Mouse (Mus musculus) midbrain, embryonic 16.5 days (tissue): ENCODE results near the gene Gmds. TPM values are rescaled to one million over a fixed set of nuclear protein-coding genes. Genes with fewer than 3 reads are reported as not detected.

ENCODE experiments used
- ATAC-seq: fragments of 200-750 bp; cut with Nextera tagmentation; 2 replicates; pipeline ENCODE4 v1.8.0; 2017; ENCODE audit warnings: moderate TSS enrichment
- H3K27ac ChIP-seq: fragments of 300-500 bp; sonication (generic); 2 replicates; pipeline ENCODE4 v1.5.1; 2014; ENCODE audit warnings: mild to moderate bottlenecking, low read length, mixed read lengths
- H3K27me3 ChIP-seq: fragments of 300-500 bp; sonication (generic); 2 replicates; pipeline ENCODE4 v1.6.1; 2014; ENCODE audit warnings: low read depth, low read length, mixed read lengths; ENCODE audit not compliant: control insufficient read depth, insufficient read depth
- H3K36me3 ChIP-seq: fragments of 300-500 bp; sonication (generic); 2 replicates; pipeline ENCODE4 v1.6.1; 2014; ENCODE audit warnings: mild to moderate bottlenecking, low read length, moderate library complexity, mixed read lengths; ENCODE audit not compliant: control insufficient read depth, insufficient read depth
- H3K4me1 ChIP-seq: fragments of 300-500 bp; sonication (generic); 2 replicates; pipeline ENCODE4 v1.6.1; 2014; ENCODE audit warnings: mild to moderate bottlenecking, low read length, mixed read lengths; ENCODE audit not compliant: control insufficient read depth, insufficient read depth
- H3K4me2 ChIP-seq: fragments of 300-500 bp; sonication (generic); 2 replicates; pipeline ENCODE4 v1.6.1; 2014; ENCODE audit warnings: mild to moderate bottlenecking, low read length, mixed read lengths
- H3K4me3 ChIP-seq: fragments of 300-500 bp; sonication (generic); 2 replicates; pipeline ENCODE4 v1.5.1; 2014; ENCODE audit warnings: low read depth, mild to moderate bottlenecking, low read length, moderate library complexity, mixed read lengths
- H3K9ac ChIP-seq: fragments of 300-500 bp; sonication (generic); 2 replicates; pipeline ENCODE4 v1.6.1; 2014; ENCODE audit warnings: low read depth, low read length, mixed read lengths
- H3K9me3 ChIP-seq: fragments of 300-500 bp; sonication (generic); replicated peaks from 2 replicates; pipeline ENCODE4 v1.6.1; 2014; ENCODE audit warnings: mild to moderate bottlenecking, low read length, mixed read lengths; ENCODE audit not compliant: control insufficient read depth, poor library complexity, severe bottlenecking
- WGBS: fragments of 180-500 bp; shearing (Covaris S2); extraction: QIAGEN DNeasy Blood & Tissue Kit; methylation state at CpG from one replicate; pipeline ENCODE4 v1.1.7; 2014; 5-methylcytosine and 5-hydroxymethylcytosine counted together
- polyA plus RNA-seq: library from polyadenylated mRNA; unstranded; fragments of >200 nt; fragmentation: Nextera tagmentation; extraction: Ambion mirVana; gene quantifications from 2 replicates; pipeline ENCODE4 v1.2.1, GENCODE M21; 2015

The Gmds gene
- polyA plus RNA-seq, 1 experiment from 2014 or later = 34.9 TPM

DNA sequence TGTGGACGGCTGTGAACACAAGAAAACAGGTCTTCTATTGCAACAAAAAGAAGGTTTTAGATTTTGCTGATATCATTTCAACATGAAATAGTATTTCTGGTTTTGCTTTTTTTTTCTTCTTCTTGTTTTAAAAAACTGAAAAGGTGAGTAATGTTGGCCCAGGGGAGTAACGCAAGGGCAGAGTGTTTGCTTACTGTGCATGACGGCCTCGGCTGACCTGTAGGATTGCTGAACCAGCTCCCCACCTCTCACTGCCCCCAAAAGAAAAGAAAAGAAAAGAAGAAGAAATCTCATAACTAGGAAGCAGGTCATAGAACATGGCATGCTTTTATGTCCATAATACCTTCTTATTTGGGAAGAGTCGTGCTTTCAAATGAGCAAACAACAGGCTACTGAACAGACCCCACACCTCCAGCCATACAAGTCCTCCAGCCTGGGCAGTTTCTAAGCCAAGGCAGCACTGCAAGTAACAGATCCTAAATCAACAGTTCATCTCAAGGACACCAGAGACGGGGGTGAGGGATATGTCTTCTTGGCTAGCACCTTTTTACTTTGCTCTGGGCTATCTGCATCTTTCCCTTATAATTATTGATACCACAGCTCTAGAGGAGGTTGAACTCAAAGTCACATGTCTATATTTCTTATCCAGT, 303.6 kb downstream of the Gmds start:
- Histone ChIP-seq H3K4me3 (no peak overlapping the region), H3K9ac (no peak overlapping the region), H3K9me3 (no peaks in the 10 kb centered on the region), H3K27ac (no peak overlapping the region), H3K4me2 (no peak overlapping the region), H3K4me1 (no peaks in the 10 kb centered on the region), H3K27me3 (no peaks in the 10 kb centered on the region), H3K36me3 (no peaks in the 10 kb centered on the region)
- 87% methylated on average over 6 of the region's 6 CpGs for WGBS
- ATAC-seq = no peak

DNA sequence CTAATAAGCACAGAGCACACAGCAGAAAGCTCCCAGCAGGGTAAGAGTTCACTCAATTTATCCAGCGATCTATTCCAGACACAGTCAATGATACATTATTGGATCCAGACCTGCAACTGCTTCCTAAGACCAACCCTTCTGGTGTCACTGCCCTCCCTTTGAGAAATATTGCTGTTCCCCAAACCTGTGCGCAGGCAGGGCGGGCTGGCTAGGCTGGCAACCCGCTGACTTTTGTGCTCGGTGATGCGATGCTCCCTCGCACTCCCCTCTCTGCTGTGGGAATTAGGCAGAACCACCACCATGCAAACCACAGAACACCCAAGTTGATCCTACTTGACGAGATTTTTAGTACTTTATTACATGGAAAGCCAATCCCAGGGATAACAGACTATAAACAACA, 304.4 kb downstream of the Gmds start:
- H3K4me2 ChIP-seq = no peak overlapping the region
- no peak for ATAC-seq
- no peaks in the 10 kb centered on the region for H3K9me3 ChIP-seq
- no peaks in the 10 kb centered on the region for H3K27me3 ChIP-seq
- H3K27ac ChIP-seq = no peak overlapping the region
- H3K9ac ChIP-seq = no peak overlapping the region
- H3K4me1 ChIP-seq = no peaks in the 10 kb centered on the region
- WGBS = 51% methylated on average over 8 of the region's 8 CpGs
- H3K4me3 ChIP-seq = no peak overlapping the region
- no peaks in the 10 kb centered on the region for H3K36me3 ChIP-seq

DNA sequence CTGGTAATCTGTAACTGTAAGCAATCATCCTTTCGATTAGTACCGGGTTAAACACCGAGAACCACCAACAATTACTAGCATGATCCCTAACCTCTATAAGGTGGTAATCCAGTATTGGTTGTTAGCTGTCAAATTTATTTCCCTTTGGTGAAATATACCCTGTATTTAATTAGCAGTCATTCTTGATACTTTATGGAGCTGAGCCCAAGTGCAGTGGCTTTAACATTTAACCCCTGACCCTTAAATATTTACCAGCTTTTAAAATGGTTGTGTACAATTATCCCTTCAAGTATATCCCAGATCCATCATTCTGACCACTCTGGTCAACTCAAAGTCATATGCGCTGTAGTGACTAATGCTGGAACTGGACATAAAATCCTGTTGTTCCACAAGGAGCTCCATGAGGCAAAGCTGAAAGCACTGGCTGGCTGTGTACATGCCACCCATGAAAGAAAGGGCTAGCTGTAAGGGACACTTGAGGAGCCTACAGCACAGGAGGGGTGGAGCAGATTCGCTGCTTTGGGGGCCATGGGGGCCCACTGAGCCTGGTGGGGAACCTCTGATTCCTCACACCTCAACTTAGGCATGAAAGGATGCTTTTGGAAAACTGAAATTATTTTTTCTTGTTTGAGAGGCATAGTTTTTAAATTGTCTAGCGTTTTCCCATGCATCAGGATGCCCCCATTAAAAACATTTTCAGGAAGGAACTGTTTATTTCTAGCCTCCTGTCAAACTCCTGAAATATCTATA, 312.1 kb downstream of the Gmds start:
- Histone ChIP-seq H3K4me3 (no peak overlapping the region), H3K9ac (no peak overlapping the region), H3K27me3 (no peaks in the 10 kb centered on the region), H3K4me1 (0 out of 2 replicates have a peak, but pooled peaks cover 2% of the 10 kb centered on the region), H3K27ac (no peak overlapping the region), H3K36me3 (no peaks in the 10 kb centered on the region), H3K9me3 (no peaks in the 10 kb centered on the region), H3K4me2 (no peak overlapping the region)
- 90% methylated on average over 6 of the region's 6 CpGs for WGBS
- ATAC-seq = no peak

DNA sequence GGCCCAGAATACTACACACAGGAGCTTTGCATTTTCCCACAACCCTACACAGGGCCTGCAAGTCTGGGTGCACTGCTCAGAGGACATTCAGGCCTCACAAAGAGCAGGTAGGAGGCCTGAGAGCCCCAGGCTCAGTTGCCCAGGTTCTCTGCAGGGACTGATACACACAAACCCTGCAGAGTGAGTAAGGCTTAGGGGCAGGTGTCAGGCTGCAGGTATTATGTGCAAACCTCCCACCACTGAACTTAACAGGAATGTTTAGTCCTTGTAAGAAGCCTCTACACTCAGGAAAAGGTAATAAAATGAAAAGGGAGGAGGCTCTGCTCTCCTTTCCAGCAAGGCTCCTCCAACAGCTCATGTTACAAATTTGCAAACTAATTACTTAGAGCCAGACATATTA, 313.7 kb downstream of the Gmds start:
- Histone ChIP-seq H3K9ac (no peak overlapping the region), H3K9me3 (no peaks in the 10 kb centered on the region), H3K27me3 (no peaks in the 10 kb centered on the region), H3K27ac (no peak overlapping the region), H3K36me3 (no peaks in the 10 kb centered on the region), H3K4me3 (no peak overlapping the region), H3K4me2 (no peak overlapping the region), H3K4me1 (0 out of 2 replicates have a peak, but pooled peaks cover 2% of the 10 kb centered on the region)
- ATAC-seq = no peak

DNA sequence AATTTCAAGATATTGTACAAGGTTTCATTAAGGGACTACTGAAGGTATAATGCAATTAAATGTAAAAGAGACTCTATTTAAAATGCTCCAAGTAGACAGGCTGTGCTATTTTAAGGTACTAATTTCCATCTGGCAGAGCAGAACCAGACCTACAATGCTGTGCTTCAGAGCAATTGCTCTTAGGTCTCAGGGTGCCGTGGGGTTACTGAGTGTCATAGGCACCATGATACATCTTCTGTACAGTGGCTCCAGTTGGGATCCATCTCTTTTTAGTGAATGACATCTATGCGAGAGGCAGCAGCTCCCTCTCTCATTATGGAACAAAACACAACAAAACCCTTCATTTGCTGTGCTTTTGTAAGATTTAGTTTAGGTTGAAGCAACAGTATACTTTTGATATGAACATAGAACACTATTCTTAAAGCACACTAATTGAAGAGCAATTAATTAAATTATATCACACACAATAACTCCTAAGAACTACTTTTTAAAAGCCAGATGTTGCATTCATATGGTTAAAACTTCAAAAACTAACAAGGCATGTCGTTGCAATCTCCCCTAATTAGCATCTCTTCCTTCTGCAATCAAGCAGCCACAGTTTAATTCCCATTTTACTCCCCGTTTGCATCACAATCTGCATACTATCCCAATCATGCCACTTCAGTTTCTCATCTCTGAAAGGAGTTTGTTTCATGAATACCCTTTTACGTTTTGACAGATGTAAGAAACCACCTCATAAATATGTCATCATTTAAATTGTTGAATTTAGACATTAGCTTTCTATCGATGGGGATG, 317.9 kb downstream of the Gmds start:
- no peak overlapping the region for H3K4me2 ChIP-seq
- ATAC-seq = 0 out of 2 replicates have a peak, but pooled peaks have one; percentile 37

DNA sequence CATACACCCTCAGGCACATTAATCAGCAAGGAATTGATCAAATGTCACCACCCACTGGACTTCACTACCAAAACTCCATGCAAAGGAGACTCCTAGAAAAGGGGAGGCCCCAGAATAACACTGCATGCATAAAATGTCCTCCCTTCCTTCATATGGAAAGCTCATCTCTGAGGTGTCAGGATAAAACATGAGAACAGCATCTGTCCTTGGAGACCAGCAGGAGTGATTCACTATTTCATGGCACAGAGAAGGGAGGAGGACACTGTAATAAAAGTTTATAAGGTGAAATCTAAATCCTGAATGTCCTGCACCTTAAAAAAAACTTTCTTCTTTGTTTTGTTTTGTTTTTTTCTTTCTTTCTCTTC, 319.3 kb downstream of the Gmds start:
- Histone ChIP-seq H3K9ac (no peak overlapping the region), H3K27ac (no peak overlapping the region), H3K4me3 (no peak overlapping the region), H3K4me2 (no peak overlapping the region), H3K4me1 (no peaks in the 10 kb centered on the region), H3K9me3 (no peaks in the 10 kb centered on the region), H3K36me3 (no peaks in the 10 kb centered on the region), H3K27me3 (no peaks in the 10 kb centered on the region)
- ATAC-seq = no peak

More for the DNA sequence above, 317.9 kb downstream of the Gmds start:
- Histone ChIP-seq H3K9me3 (no peaks in the 10 kb centered on the region), H3K27me3 (no peaks in the 10 kb centered on the region), H3K36me3 (no peaks in the 10 kb centered on the region), H3K4me3 (no peak overlapping the region), H3K9ac (no peak overlapping the region), H3K27ac (no peak overlapping the region), H3K4me1 (no peaks in the 10 kb centered on the region)
- 65% methylated on average over 6 of the region's 6 CpGs for WGBS

DNA sequence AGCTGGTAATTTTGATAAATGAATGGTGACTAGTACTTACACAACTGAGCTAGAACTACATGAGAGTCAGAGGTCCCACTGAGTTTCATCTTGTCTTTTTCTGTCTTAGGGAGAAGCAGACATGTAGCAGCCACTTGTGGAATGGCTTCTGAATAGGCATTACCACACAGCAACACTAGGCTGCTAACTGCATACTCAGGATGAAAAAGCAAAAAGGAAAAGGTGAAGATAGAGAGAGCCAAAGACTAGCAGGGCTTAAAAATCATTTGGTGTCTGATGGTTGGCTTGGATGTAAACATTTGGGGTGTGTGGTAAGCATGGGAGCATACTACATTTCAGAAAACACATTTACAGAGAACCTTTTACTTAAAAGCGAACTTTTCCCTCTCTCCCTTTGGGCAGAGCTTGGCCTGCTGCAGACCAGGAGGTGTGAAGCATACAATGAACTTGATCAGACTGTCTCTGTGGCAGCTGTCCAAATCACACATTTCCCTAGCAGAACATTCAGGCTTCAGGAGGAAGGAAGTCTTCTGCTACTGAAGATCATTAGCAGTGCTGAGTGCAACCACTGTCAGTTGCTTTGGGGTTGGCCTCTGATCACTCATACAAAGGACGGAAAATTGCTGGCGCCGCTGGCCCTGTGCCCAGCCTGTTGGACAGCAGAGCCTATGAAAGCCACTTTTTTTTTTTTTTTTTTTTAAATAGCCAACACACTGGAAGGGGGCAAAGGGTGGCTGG, 319.9 kb downstream of the Gmds start:
- Histone ChIP-seq H3K9me3 (no peaks in the 10 kb centered on the region), H3K4me2 (no peak overlapping the region), H3K27me3 (no peaks in the 10 kb centered on the region), H3K9ac (no peak overlapping the region), H3K4me3 (no peak overlapping the region), H3K36me3 (no peaks in the 10 kb centered on the region), H3K27ac (no peak overlapping the region), H3K4me1 (no peaks in the 10 kb centered on the region)
- peak; percentile 66; the same call in 1 of the 2 replicates for ATAC-seq
- 55% methylated on average over 4 of the region's 4 CpGs for WGBS

DNA sequence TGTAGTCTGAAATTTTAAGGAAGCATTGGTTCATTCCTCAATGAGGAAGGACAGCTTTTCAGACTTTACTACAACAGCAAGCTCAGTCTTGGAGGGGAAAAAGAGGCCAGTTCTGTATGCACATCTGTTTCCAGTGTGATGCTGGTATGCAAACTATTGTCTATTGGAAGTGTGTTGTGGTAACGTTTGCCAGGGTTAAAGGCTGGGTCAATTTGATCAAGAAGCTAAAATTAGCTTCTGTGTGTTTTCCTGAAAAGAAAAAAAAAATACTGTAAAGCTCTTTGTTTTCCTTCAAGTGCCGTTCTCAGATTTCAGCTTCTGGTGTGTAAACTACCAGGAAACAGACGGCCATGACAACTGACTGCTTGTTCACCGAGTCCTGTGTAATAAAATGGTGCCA, 329.7 kb downstream of the Gmds start:
- Histone ChIP-seq H3K4me1 (no peaks in the 10 kb centered on the region), H3K36me3 (no peaks in the 10 kb centered on the region), H3K9me3 (no peaks in the 10 kb centered on the region), H3K27me3 (no peaks in the 10 kb centered on the region), H3K9ac (no peak overlapping the region), H3K27ac (no peak overlapping the region; the same call in 1 of the 2 replicates), H3K4me2 (no peak overlapping the region), H3K4me3 (no peak overlapping the region)
- 43% methylated on average over 4 of the region's 4 CpGs for WGBS
- ATAC-seq = no peak
